Mouse (Mus musculus): ENCODE data around the gene Mxra8. TPM values are rescaled to one million over a fixed set of nuclear protein-coding genes. Genes with fewer than 3 reads are reported as not detected.

Mxra8 gene
- polyA plus RNA-seq, 1 experiment from 2014 or later: 32.5 TPM

DNA sequence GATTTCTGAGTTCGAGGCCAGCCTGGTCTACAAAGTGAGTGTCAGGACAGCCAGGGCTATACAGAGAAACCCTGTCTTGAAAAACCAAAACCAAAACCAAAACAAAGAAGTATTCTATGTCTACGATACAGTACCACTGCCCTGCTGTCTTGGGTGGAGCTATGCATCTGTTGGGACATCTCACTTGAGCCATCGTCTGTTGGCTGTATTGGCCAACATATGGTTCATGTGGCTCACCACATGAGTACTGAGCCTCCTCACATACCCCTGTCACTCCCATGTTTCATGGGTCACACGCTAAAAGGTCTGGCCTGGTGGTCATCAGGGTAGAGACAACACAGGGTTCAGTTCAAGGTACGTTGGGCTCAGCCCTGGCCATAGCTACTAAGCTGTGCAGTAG lies 46.9 kb downstream of the Mxra8 start:
- no peak for ATAC-seq (ENCODE audit: low FRiP score, low read depth)
- H3K27ac ChIP-seq (replicated peaks): no peak overlapping the region
- peaks cover 18% of the 10 kb centered on the region for H3K4me1 ChIP-seq (replicated peaks)
- H3K9me3 ChIP-seq: no peaks in the 10 kb centered on the region
- H3K4me3 ChIP-seq: no peak overlapping the region
- 92% methylated on average over 5 of the region's 5 CpGs for WGBS
- H3K36me3 ChIP-seq: peaks cover 58% of the 10 kb centered on the region
- H3K9ac ChIP-seq: no peak overlapping the region
- no peaks in the 10 kb centered on the region for H3K27me3 ChIP-seq
- no peak overlapping the region for H3K4me2 ChIP-seq

DNA sequence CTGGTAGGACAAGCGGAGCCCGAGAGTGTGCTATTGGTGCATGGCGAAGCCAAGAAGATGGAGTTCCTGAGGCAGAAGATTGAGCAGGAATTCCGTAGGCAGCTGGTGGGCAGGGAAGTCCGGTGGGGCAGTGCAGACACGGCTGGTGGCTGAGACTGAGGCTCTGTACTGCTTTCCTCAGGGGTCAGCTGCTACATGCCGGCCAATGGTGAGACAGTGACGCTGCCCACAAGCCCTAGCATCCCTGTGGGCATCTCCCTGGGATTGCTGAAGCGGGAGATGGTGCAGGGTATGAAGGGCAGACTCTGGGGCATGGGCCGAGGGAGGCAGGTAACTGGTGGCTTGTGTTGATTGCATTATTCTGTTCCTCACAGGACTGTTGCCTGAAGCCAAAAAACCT lies 48.2 kb downstream of the Mxra8 start:
- WGBS: 92% methylated on average over 10 of the region's 10 CpGs
- ATAC-seq (ENCODE audit: low FRiP score, low read depth): no peak
- peaks cover 18% of the 10 kb centered on the region for H3K4me1 ChIP-seq (replicated peaks)
- no peak overlapping the region for H3K4me3 ChIP-seq
- H3K9ac ChIP-seq: no peak overlapping the region
- H3K4me2 ChIP-seq: no peak overlapping the region
- no peaks in the 10 kb centered on the region for H3K27me3 ChIP-seq
- no peaks in the 10 kb centered on the region for H3K9me3 ChIP-seq
- H3K27ac ChIP-seq (replicated peaks): no peak overlapping the region
- H3K36me3 ChIP-seq: peaks cover 58% of the 10 kb centered on the region

DNA sequence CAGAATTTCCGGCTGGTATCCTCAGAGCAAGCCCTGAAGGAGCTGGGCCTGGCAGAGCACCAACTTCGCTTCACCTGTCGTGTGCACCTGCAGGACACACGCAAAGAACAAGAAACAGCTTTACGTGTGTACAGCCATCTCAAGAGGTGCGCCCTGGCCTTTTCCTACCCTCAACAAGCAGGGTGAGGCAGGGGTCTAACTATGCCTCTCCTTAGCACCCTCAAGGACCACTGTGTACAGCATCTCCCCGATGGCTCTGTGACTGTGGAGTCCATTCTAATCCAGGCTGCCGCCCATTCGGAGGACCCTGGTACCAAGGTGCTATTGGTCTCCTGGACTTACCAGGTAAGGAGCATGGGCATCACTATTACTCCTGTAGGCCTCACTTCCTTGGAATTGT lies 48.7 kb downstream of the Mxra8 start:
- H3K36me3 ChIP-seq: peaks cover 58% of the 10 kb centered on the region
- no peak for ATAC-seq (ENCODE audit: low FRiP score, low read depth)
- no peaks in the 10 kb centered on the region for H3K9me3 ChIP-seq
- H3K9ac ChIP-seq: no peak overlapping the region
- no peak overlapping the region for H3K4me3 ChIP-seq
- no peak overlapping the region for H3K27ac ChIP-seq (replicated peaks)
- 96% methylated on average over 9 of the region's 9 CpGs for WGBS
- H3K27me3 ChIP-seq: no peaks in the 10 kb centered on the region
- H3K4me2 ChIP-seq: no peak overlapping the region
- H3K4me1 ChIP-seq (replicated peaks): peaks cover 23% of the 10 kb centered on the region

DNA sequence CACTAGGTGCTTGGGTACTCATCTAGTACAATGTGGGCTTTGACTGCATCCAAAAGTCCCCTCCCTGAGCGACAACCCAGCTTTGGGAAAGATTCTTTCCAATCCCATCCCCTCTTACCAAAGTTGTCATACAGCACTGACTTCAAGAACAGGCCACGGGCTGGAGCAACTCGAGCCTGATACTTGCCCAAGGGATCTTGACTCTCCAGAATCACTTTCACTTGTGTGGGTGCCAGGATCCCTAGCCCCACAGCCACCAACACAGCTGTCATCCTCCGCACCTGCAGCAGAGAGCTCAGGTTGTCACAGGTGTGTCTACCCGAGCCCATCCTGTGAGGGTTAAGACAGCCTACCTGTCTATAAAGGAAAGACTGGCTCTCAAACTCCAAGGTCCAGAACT lies 49.8 kb downstream of the Mxra8 start:
- 87% methylated on average over 5 of the region's 5 CpGs for WGBS
- H3K9ac ChIP-seq: no peak overlapping the region
- peaks cover 35% of the 10 kb centered on the region for H3K4me1 ChIP-seq (replicated peaks)
- no peaks in the 10 kb centered on the region for H3K9me3 ChIP-seq
- H3K4me3 ChIP-seq: no peak overlapping the region
- no peak overlapping the region for H3K27ac ChIP-seq (replicated peaks)
- no peak overlapping the region for H3K4me2 ChIP-seq
- H3K27me3 ChIP-seq: no peaks in the 10 kb centered on the region
- no peak for ATAC-seq (ENCODE audit: low FRiP score, low read depth)
- peaks cover 55% of the 10 kb centered on the region for H3K36me3 ChIP-seq

DNA sequence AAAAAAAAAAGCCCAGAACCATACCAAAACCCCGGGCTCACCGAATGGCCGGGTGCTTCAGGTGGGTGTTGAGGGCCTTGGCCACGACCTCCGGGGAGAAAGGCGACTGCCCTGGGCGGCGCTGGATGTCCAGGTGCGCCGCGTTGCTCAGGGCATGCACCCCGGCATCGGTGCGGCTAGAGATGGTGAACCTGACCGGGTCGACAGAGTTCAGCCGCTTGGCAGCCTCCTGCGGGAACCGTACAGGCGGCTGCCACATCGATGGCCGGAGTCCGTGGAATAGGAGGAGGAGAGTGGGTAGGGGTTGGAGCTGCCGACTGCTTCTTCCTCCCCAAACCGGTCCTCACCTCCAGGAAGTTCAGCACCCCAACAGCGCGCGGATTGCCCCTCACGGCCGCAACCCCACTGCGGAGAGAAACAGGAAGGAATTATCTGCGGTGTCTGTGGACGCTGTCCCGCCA lies 51.6 kb downstream of the Mxra8 start:
- H3K9ac ChIP-seq: peak overlapping the region; percentile 95
- H3K9me3 ChIP-seq: no peaks in the 10 kb centered on the region
- H3K36me3 ChIP-seq: peaks cover 43% of the 10 kb centered on the region
- peak overlapping the region; percentile 99 for H3K4me2 ChIP-seq
- H3K4me1 ChIP-seq (replicated peaks): peaks cover 52% of the 10 kb centered on the region
- H3K27ac ChIP-seq (replicated peaks): peak overlapping the region; percentile 100; the same call in 1 of the 2 replicates
- no peak; the same call in 1 of the 2 replicates for ATAC-seq (ENCODE audit: low FRiP score, low read depth)
- under 1% methylated on average over 34 of the region's 34 CpGs for WGBS
- H3K27me3 ChIP-seq: no peaks in the 10 kb centered on the region
- peak overlapping the region; percentile 87 for H3K4me3 ChIP-seq

DNA sequence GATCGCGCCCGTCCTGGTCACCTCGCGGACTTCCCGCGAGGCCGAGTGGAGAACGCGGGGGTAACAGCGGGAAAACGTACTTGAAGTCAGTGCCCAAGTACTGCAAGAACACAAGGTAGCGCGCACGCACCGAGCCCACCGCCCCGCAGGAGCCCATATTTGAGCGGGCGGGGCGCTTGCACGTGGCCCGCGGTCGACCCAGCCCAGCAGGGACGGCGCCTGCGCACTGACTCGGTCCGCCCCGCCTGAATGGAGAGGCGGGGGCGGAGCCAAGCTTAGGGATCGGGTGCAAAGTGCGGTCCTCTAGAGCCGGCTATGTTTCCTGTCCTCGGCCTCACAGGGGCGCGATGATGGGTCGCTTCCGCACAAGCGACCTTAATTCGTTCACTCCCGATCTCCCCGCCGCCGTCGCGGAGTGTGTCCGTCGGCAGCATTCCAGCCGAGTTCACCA lies 52.1 kb downstream of the Mxra8 start, which contains the start of the genes Pusl1 and Acap3:
Gene Pusl1, minus strand, starts transcription at position 231 of the 451 bp plus-strand sequence.
Gene Acap3, plus strand, starts transcription at position 272 of the 451 bp plus-strand sequence.
- peaks cover 43% of the 10 kb centered on the region for H3K36me3 ChIP-seq
- peak; percentile 86 for ATAC-seq (ENCODE audit: low FRiP score, low read depth)
- H3K4me3 ChIP-seq: peak within 1 kb of the TSS; percentile 87
- H3K9ac ChIP-seq: peak within 1 kb of the TSS; percentile 95
- H3K4me2 ChIP-seq: peak within 1 kb of the TSS; percentile 99
- peak within 1 kb of the TSS; percentile 100 for H3K27ac ChIP-seq (replicated peaks)
- H3K9me3 ChIP-seq: no peaks in the 10 kb centered on the region
- peaks cover 52% of the 10 kb centered on the region for H3K4me1 ChIP-seq (replicated peaks)
- under 1% methylated on average over 52 of the region's 52 CpGs for WGBS
- no peaks in the 10 kb centered on the region for H3K27me3 ChIP-seq

DNA sequence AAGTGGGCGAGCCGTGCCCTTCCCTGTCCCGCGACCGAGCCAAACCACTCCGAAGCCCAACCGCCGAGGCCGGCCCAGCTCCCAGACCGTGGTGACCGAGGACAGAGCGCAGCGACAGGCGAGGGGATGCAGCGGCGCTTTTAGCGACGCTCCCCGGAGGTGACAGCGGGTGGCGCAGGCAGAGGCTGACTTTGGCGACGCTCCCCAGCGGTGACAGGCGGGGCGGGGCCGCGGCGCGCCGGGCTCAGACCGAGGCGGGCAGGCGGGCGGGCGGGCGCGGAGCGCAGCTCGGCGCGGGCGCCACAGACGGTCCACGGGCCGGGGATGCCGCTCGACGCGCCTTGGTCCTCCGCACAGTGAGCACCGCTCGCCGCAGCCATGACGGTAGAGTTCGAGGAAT lies 52.5 kb downstream of the Mxra8 start:
- H3K27me3 ChIP-seq: no peaks in the 10 kb centered on the region
- peaks cover 52% of the 10 kb centered on the region for H3K4me1 ChIP-seq (replicated peaks)
- H3K9ac ChIP-seq: peak overlapping the region; percentile 95
- peaks cover 43% of the 10 kb centered on the region for H3K36me3 ChIP-seq
- H3K27ac ChIP-seq (replicated peaks): peak overlapping the region; percentile 100
- peak overlapping the region; percentile 99 for H3K4me2 ChIP-seq
- peak overlapping the region; percentile 87 for H3K4me3 ChIP-seq
- no peaks in the 10 kb centered on the region for H3K9me3 ChIP-seq
- ATAC-seq (ENCODE audit: low FRiP score, low read depth): peak; percentile 85
- under 1% methylated on average over 54 of the region's 56 CpGs for WGBS

DNA sequence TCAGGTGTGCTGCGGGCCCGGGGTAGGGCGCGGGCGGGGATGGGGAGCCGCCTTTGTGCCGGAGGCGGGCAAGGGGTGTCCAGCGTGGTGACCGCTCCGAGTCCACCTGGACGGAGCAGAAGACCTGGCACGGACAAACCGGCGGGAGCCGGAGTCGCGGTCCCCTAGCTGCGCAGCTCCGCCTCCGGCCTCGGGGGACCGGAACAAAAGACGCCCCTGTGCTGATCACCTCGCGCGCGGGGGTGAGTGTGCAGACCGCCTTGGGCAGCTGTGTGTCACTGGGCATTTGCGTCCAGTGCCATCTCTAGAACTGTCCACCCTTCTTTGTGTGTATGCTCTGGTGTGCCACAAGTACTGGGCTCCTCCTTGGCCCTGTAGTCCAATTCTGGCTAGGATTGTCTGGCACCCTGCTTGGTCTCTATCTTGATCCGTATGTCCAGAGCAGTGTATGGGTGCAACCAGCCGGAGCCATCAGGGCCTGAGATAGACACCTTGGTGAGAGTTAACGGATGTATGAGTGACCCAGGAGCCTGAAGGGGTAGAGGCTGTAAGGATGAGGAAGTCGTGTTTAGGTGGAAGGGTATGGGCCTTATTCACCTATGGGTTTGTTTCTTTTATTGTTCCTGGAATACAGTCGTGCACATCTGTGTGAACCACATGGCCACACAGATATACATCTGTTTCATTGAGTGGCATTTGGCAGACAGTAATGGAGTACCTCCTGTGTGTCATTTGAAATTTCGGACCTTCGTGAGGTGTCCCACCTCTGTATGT lies 53.1 kb downstream of the Mxra8 start:
- WGBS: 4% methylated on average over 37 of the region's 37 CpGs

DNA sequence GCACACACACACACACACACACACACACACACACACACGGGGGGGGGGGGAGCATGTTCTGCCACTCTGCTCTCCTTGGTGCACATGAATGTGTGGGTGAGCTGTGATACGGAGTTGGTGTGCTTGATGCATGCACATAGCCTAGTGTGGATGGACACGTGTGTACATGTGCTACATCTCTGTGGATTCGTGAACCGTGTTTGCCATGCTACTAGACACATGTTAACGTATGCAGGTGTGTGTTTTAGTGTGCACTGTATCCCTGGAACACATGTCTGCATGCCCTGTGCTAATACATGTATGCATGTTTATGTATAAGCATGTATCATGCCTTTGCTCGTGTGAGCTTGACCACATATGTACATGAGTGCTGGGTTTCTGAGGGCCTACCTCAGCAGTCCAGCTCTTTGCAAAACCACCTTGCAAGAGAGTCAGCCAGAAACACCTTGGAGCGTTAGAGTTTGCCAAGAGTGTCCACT lies 53.8 kb downstream of the Mxra8 start:
- ATAC-seq (ENCODE audit: low FRiP score, low read depth): no peak
- Histone ChIP-seq H3K36me3 (peaks cover 36% of the 10 kb centered on the region), H3K27ac (replicated peaks) (no peak overlapping the region), H3K9me3 (no peaks in the 10 kb centered on the region), H3K4me2 (peak overlapping the region; percentile 99), H3K27me3 (no peaks in the 10 kb centered on the region), H3K4me3 (peak overlapping the region; percentile 87), H3K4me1 (replicated peaks) (peaks cover 52% of the 10 kb centered on the region), H3K9ac (peak overlapping the region; percentile 95)
- WGBS: 65% methylated on average over 8 of the region's 8 CpGs

More for the DNA sequence above, 53.1 kb downstream of the Mxra8 start:
- Histone ChIP-seq H3K4me1 (replicated peaks) (peaks cover 52% of the 10 kb centered on the region), H3K9me3 (no peaks in the 10 kb centered on the region), H3K4me3 (peak overlapping the region; percentile 87), H3K27me3 (no peaks in the 10 kb centered on the region), H3K9ac (peak overlapping the region; percentile 95), H3K27ac (replicated peaks) (peak overlapping the region; percentile 100), H3K36me3 (peaks cover 38% of the 10 kb centered on the region), H3K4me2 (peak overlapping the region; percentile 99)
- peak; percentile 35; the same call in 1 of the 2 replicates for ATAC-seq (ENCODE audit: low FRiP score, low read depth)

Small RNA genes within 50 kb of the gene (microRNA-seq; reads per million reads assigned to microRNA genes)
- gene Gm27743: not detected

Other genes starting within 250 kb of the Mxra8 start
- gene Slc35e2, start 238.3 kb upstream of the Mxra8 start, polyA plus RNA-seq (2015; fragmentation: Nextera tagmentation; extraction: Ambion mirVana): 14.6 and 16.3 TPM in 2 replicates
- 49.3 and 53.0 TPM in 2 replicates for gene Cdk11b, start 214.8 kb upstream of the Mxra8 start, polyA plus RNA-seq (2015; fragmentation: Nextera tagmentation; extraction: Ambion mirVana)
- not detected in 2 replicates for gene Gm10563, start 194.3 kb upstream of the Mxra8 start, polyA plus RNA-seq (2015; fragmentation: Nextera tagmentation; extraction: Ambion mirVana)
- 4.7 and 6.5 TPM in 2 replicates for gene Mmp23, start 186.3 kb upstream of the Mxra8 start, polyA plus RNA-seq (2015; fragmentation: Nextera tagmentation; extraction: Ambion mirVana)
- gene Mib2, start 170.5 kb upstream of the Mxra8 start, polyA plus RNA-seq (2015; fragmentation: Nextera tagmentation; extraction: Ambion mirVana): 50.6 and 62.2 TPM in 2 replicates
- 17.2 and 20.6 TPM in 2 replicates for gene Fndc10, start 145.3 kb upstream of the Mxra8 start, polyA plus RNA-seq (2015; fragmentation: Nextera tagmentation; extraction: Ambion mirVana)
- gene Ssu72, start 134.9 kb upstream of the Mxra8 start, polyA plus RNA-seq (2015; fragmentation: Nextera tagmentation; extraction: Ambion mirVana): 160 and 166 TPM in 2 replicates
- 23.8 and 27.0 TPM in 2 replicates for gene Tmem240, start 104.9 kb upstream of the Mxra8 start, polyA plus RNA-seq (2015; fragmentation: Nextera tagmentation; extraction: Ambion mirVana)
- 92.0 and 99.4 TPM in 2 replicates for gene Atad3a, start 78.6 kb upstream of the Mxra8 start, polyA plus RNA-seq (2015; fragmentation: Nextera tagmentation; extraction: Ambion mirVana)
- 32.2 and 33.7 TPM in 2 replicates for gene Vwa1, start 65.0 kb upstream of the Mxra8 start, polyA plus RNA-seq (2015; fragmentation: Nextera tagmentation; extraction: Ambion mirVana)
- 0.98 and 1.2 TPM in 2 replicates for gene Tmem88b, start 53.8 kb upstream of the Mxra8 start, polyA plus RNA-seq (2015; fragmentation: Nextera tagmentation; extraction: Ambion mirVana)
- not detected in 2 replicates for gene Ankrd65, start 49.2 kb upstream of the Mxra8 start, polyA plus RNA-seq (2015; fragmentation: Nextera tagmentation; extraction: Ambion mirVana)
- gene Mrpl20, start 36.8 kb upstream of the Mxra8 start, polyA plus RNA-seq (2015; fragmentation: Nextera tagmentation; extraction: Ambion mirVana): 248 and 265 TPM in 2 replicates
- 134 and 137 TPM in 2 replicates for gene Ccnl2, start 27.2 kb upstream of the Mxra8 start, polyA plus RNA-seq (2015; fragmentation: Nextera tagmentation; extraction: Ambion mirVana)
- gene Aurkaip1, start 8.4 kb upstream of the Mxra8 start, polyA plus RNA-seq (2015; fragmentation: Nextera tagmentation; extraction: Ambion mirVana): 129 TPM in 2 replicates
- 30.8 and 32.8 TPM in 2 replicates for gene Dvl1, start 7.7 kb downstream of the Mxra8 start, polyA plus RNA-seq (2015; fragmentation: Nextera tagmentation; extraction: Ambion mirVana)
- 0.43 and 0.54 TPM in 2 replicates for gene Tas1r3, start 23.7 kb downstream of the Mxra8 start, polyA plus RNA-seq (2015; fragmentation: Nextera tagmentation; extraction: Ambion mirVana)
- 25.6 and 29.1 TPM in 2 replicates for gene Cptp, start 29.8 kb downstream of the Mxra8 start, polyA plus RNA-seq (2015; fragmentation: Nextera tagmentation; extraction: Ambion mirVana)
- 71.6 and 78.6 TPM in 2 replicates for gene Ints11, start 29.9 kb downstream of the Mxra8 start, polyA plus RNA-seq (2015; fragmentation: Nextera tagmentation; extraction: Ambion mirVana)
- gene Pusl1, start 52.1 kb downstream of the Mxra8 start, polyA plus RNA-seq (2015; fragmentation: Nextera tagmentation; extraction: Ambion mirVana): 58.5 and 62.9 TPM in 2 replicates
- gene Acap3, start 52.1 kb downstream of the Mxra8 start, polyA plus RNA-seq (2015; fragmentation: Nextera tagmentation; extraction: Ambion mirVana): 68.8 and 74.6 TPM in 2 replicates
- gene Ube2j2, start 104.2 kb downstream of the Mxra8 start, polyA plus RNA-seq (2015; fragmentation: Nextera tagmentation; extraction: Ambion mirVana): 104 and 115 TPM in 2 replicates
- 13.4 and 16.6 TPM in 2 replicates for gene C1qtnf12, start 122.6 kb downstream of the Mxra8 start, polyA plus RNA-seq (2015; fragmentation: Nextera tagmentation; extraction: Ambion mirVana)
- 33.1 and 35.9 TPM in 2 replicates for gene B3galt6, start 153.0 kb downstream of the Mxra8 start, polyA plus RNA-seq (2015; fragmentation: Nextera tagmentation; extraction: Ambion mirVana)
- 114 and 120 TPM in 2 replicates for gene Sdf4, start 153.2 kb downstream of the Mxra8 start, polyA plus RNA-seq (2015; fragmentation: Nextera tagmentation; extraction: Ambion mirVana)
- 0.64 and 0.73 TPM in 2 replicates for gene Tnfrsf4, start 174.2 kb downstream of the Mxra8 start, polyA plus RNA-seq (2015; fragmentation: Nextera tagmentation; extraction: Ambion mirVana)
- gene Tnfrsf18, start 186.5 kb downstream of the Mxra8 start, polyA plus RNA-seq (2015; fragmentation: Nextera tagmentation; extraction: Ambion mirVana): 1.9 and 2.1 TPM in 2 replicates
- gene Ttll10, start 219.7 kb downstream of the Mxra8 start, polyA plus RNA-seq (2015; fragmentation: Nextera tagmentation; extraction: Ambion mirVana): not detected in 2 replicates